ENCODE assay signal across 23 mouse cellular contexts in the genomic region with DNA sequence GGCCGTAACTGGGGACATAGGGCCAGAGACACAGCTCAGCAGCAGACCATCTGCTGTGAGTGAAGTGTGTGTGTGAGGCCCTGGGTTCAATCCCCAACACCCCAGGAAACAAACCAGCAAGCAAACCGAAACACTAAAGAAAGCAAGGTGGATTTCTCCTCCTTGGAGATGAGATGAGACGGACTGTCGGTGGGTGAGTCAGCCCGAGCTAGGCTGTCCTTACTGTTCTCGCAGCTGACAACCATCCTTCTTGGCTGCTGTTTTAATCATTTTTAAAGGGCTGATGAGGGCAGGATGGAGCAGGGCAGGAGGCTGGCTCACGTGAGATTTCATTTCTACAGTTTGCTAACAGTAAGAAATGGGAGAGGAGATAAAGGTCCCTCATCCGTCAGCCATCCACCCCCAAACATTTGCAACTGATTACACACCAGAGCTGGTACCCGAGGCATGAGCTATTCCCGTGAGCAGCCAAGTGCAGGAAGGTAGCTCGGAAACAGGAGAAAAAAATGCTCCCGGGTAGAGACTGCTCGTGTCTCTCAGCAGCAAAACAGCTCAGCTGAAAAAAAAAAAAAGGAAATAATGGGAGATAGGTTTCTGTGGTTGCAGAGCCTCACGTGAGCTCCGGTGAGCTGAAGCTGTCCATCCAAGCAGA. TPM values are rescaled to one million over a fixed set of nuclear protein-coding genes. Genes with fewer than 3 reads are reported as not detected.
A peak's percentile ranks its signal among the peaks of the same experiment; 100 is the strongest.
DNase-seq lines count a peak whose midpoint lies in the region; ATAC-seq and TF ChIP-seq lines count a peak whose summit lies in the region.
"Had no signal": no experiment of that assay in that cellular context is flagged by ENCODE, and none has a peak within 500 bp of the region (broad histone marks: within the 10 kb centered on the region; RNA-seq: fewer than 3 reads in every experiment).

No protein-coding gene starts in this region.

- peak; percentile 66 for DNase-seq in heart, adult 11 months
- DNase-seq in right cerebral cortex, adult 2 months (ENCODE audit: low spot score in 2 of 2) = peak; percentile 15 to 35
- DNase-seq in right cerebral cortex, postnatal 10 days (ENCODE audit: low spot score in 2 of 2) = no peak
- no peak for DNase-seq in embryonic facial prominence, embryonic 10.5 days (ENCODE audit: low spot score)
- no peak for DNase-seq in kidney, adult 2 months
- DNase-seq in liver = no peak
- DNase-seq: cerebellum, adult 11-12 months; cerebellum, postnatal 25 days; gastrocnemius, postnatal 36 days; heart, postnatal 36 days; kidney, adult 18-20 months; kidney, postnatal 14 days; layer of hippocampus, adult 9-11 months; lung, adult 2 months; lung, postnatal 4 days; retina, postnatal 1 day; thymus, postnatal 25 days had no signal

- WGBS in heart, embryonic 12.5 days = 49% methylated on average over 15 of the region's 15 CpGs
- 70% methylated on average over 15 of the region's 15 CpGs for WGBS in embryonic facial prominence, embryonic 10.5 days
- 68% methylated on average over 15 of the region's 15 CpGs for WGBS in kidney, adult 2 months

- H3K4me2 ChIP-seq in heart, embryonic 12.5 days = no peak overlapping the region
- H3K4me2 ChIP-seq: liver, embryonic 11.5 days; midbrain, embryonic 13.5 days had no signal

- H3K36me3 ChIP-seq in heart, embryonic 12.5 days = no peaks in the 10 kb centered on the region
- H3K36me3 ChIP-seq in embryonic facial prominence, embryonic 10.5 days (replicated peaks) = no peaks in the 10 kb centered on the region
- no peaks in the 10 kb centered on the region for H3K36me3 ChIP-seq in kidney, adult 2 months (ENCODE audit: control insufficient read depth, insufficient read depth, low read length)
- H3K36me3 ChIP-seq: heart, embryonic 10.5 days; midbrain, embryonic 13.5 days had no signal

- H3K4me3 ChIP-seq in heart, embryonic 12.5 days = no peak overlapping the region
- no peak overlapping the region for H3K4me3 ChIP-seq in embryonic facial prominence, embryonic 10.5 days
- H3K4me3 ChIP-seq in kidney, adult 2 months (ENCODE audit: insufficient read depth, low read depth, low read length) = no peak overlapping the region
- H3K4me3 ChIP-seq: heart, embryonic 10.5 days; midbrain, embryonic 13.5 days had no signal

- no peak for TF ChIP-seq CTCF in kidney, adult 2 months (conservative IDR thresholded peaks at IDR 0.05; ENCODE audit: insufficient read depth, insufficient read length, low read depth, low read length)

- ATAC-seq in heart, embryonic 12.5 days (ENCODE audit: insufficient number of reproducible peaks, low FRiP score) = no peak
- ATAC-seq: hindbrain, postnatal 0 days; midbrain, embryonic 13.5 days had no signal

- no peaks in the 10 kb centered on the region for H3K4me1 ChIP-seq in heart, embryonic 12.5 days (replicated peaks)
- peaks cover 20% of the 10 kb centered on the region for H3K4me1 ChIP-seq in embryonic facial prominence, embryonic 10.5 days
- no peaks in the 10 kb centered on the region for H3K4me1 ChIP-seq in kidney, adult 2 months (ENCODE audit: control insufficient read depth, insufficient read depth, low read length)
- H3K4me1 ChIP-seq: midbrain, embryonic 13.5 days had no signal

- H3K27ac ChIP-seq in heart, embryonic 12.5 days (ENCODE audit: poor library complexity, severe bottlenecking) = no peak overlapping the region
- H3K27ac ChIP-seq in embryonic facial prominence, embryonic 10.5 days (replicated peaks) = peak overlapping the region; percentile 10
- H3K27ac ChIP-seq in kidney, adult 2 months (ENCODE audit: insufficient read depth, low read depth, low read length) = no peak overlapping the region
- H3K27ac ChIP-seq: heart, embryonic 10.5 days; hindbrain, postnatal 0 days; midbrain, embryonic 13.5 days had no signal

- H3K27me3 ChIP-seq in heart, embryonic 12.5 days (replicated peaks) = no peaks in the 10 kb centered on the region
- H3K27me3 ChIP-seq in embryonic facial prominence, embryonic 10.5 days (replicated peaks; ENCODE audit: low read depth, poor library complexity, severe bottlenecking) = no peaks in the 10 kb centered on the region
- no peaks in the 10 kb centered on the region for H3K27me3 ChIP-seq in kidney, adult 2 months (replicated peaks; ENCODE audit: control insufficient read depth, insufficient read depth, low read length)
- H3K27me3 ChIP-seq: midbrain, embryonic 13.5 days had no signal

- TF ChIP-seq POLR2A in kidney, adult 2 months (IDR thresholded peaks at IDR 0.05; ENCODE audit: low read depth, low read length) = no peak

- H3K9me3 ChIP-seq in heart, embryonic 12.5 days (replicated peaks) = 0 out of 2 replicates have a peak, but pooled peaks cover 3% of the 10 kb centered on the region
- H3K9me3 ChIP-seq in embryonic facial prominence, embryonic 10.5 days = no peaks in the 10 kb centered on the region
- H3K9me3 ChIP-seq: heart, embryonic 10.5 days; midbrain, embryonic 13.5 days had no signal

- no peak overlapping the region for H3K9ac ChIP-seq in heart, embryonic 12.5 days
- H3K9ac ChIP-seq: midbrain, embryonic 13.5 days had no signal

RNA-seq across cellular contexts. Expression of gene Cldn14, which starts 27.3 kb away (rescaled TPM):
- not detected in 2 replicates for polyA plus RNA-seq in heart, embryonic 12.5 days (2016; fragmentation: Nextera tagmentation; extraction: Ambion mirVana)
- polyA plus RNA-seq in embryonic facial prominence, embryonic 10.5 days (2016; fragmentation: Nextera tagmentation; extraction: Ambion mirVana) = not detected in 2 replicates
- 0.24 and 0.38 TPM in 2 replicates for polyA plus RNA-seq in kidney, adult 2 months (2012; rRNA removed)
- polyA plus RNA-seq: brain, embryonic 14.5 days; heart, embryonic 10.5 days; midbrain, embryonic 13.5 days had no signal

Comparison
In these comparisons a context has a peak if more than half of its experiments do, and no peak if none do; other contexts are left out.
1. DNase-seq: peak in heart, adult 11 months (single experiment) and right cerebral cortex, adult 2 months (2 of 2); none in right cerebral cortex, postnatal 10 days (0 of 2), embryonic facial prominence, embryonic 10.5 days (single experiment), kidney, adult 2 months (single experiment) and liver (single experiment).